Mouse (Mus musculus): ENCODE results near the gene Phf19. TPM values are rescaled to one million over a fixed set of nuclear protein-coding genes. Genes with fewer than 3 reads are reported as not detected.

Phf19 gene
- total and polyA plus RNA-seq, 3 experiments: 16.8 to 25.4 (median 20.5) TPM

GRCm38 (mm10) chr2:34958036-34958435 lies 44.2 kb upstream of the Phf19 start (continued):
- TF ChIP-seq MEF2A (IDR thresholded peaks at IDR 0.05; ENCODE audit: borderline replicate concordance, low read depth, low read length) (peak; percentile 42; the same call in 1 of the 2 replicates), JUN (IDR thresholded peaks at IDR 0.05; ENCODE audit: insufficient read depth, low read depth, low read length) (peak; percentile 64), ZNF384 (IDR thresholded peaks at IDR 0.05; ENCODE audit: low read depth, low read length) (peak; percentile 62; the same call in 1 of the 2 replicates)

- H3K36me3 ChIP-seq (replicated peaks in 1 of 2; ENCODE audit: control insufficient read depth in 1 of 2, insufficient read depth in 1 of 2, low read length in 1 of 2): peaks cover 13 to 34% of the 10 kb centered on the region in 2 experiments
- peak overlapping the region; percentile 70 to 84 (median 77) for H3K4me3 ChIP-seq (replicated peaks in 1 of 3; ENCODE audit: low read depth in 2 of 3, low read length in 2 of 3, poor library complexity in 1 of 3)
- peaks cover 4% of the 10 kb centered on the region for H3K9me3 ChIP-seq (replicated peaks; ENCODE audit: low read length)
- in situ Hi-C loops (cut with MboI; ENCODE audit: low pct_ligation_motif_present, low pct_unique_long_range_greater_than_20kb, low sequenced_read_pairs): no loop called here
- peaks cover 21 to 86% of the 10 kb centered on the region in 2 experiments for H3K4me1 ChIP-seq (ENCODE audit: control insufficient read depth in 1 of 2, insufficient read depth in 2 of 2)
- dilution Hi-C loops (cut with MboI; ENCODE audit: extremely low pct_ligation_motif_present, extremely low pct_unique_long_range_greater_than_20kb, low sequenced_read_pairs): no loop called here
- H3K79me2 ChIP-seq (replicated peaks; ENCODE audit: control insufficient read depth, extremely low read depth, insufficient read depth, poor library complexity, severe bottlenecking): peaks cover 38% of the 10 kb centered on the region
- peak overlapping the region; percentile 83 for H3K27ac ChIP-seq (ENCODE audit: insufficient read depth, low read depth)
- H3K4me2 ChIP-seq (ENCODE audit: insufficient read depth, low read depth, poor library complexity, severe bottlenecking): peak overlapping the region; percentile 76
- no peak for TF ChIP-seq MYC (IDR thresholded peaks at IDR 0.05; ENCODE audit: low read depth, low read length)
- TF ChIP-seq UBTF (IDR thresholded peaks at IDR 0.05; ENCODE audit: low read depth, low read length): 0 out of 2 replicates have a peak, but pooled peaks have one; percentile 77
- no peak for TF ChIP-seq HCFC1 (IDR thresholded peaks at IDR 0.05; ENCODE audit: low read depth, low read length)
- no peak for TF ChIP-seq JUND (conservative IDR thresholded peaks at IDR 0.05; ENCODE audit: low read depth, low read length)
- TF ChIP-seq SIN3A (IDR thresholded peaks at IDR 0.05; ENCODE audit: low read length): no peak; the same call in 1 of the 2 replicates
- no peak for TF ChIP-seq BHLHE40 (IDR thresholded peaks at IDR 0.05; ENCODE audit: low read depth, low read length)
- no peak for TF ChIP-seq MAFK (IDR thresholded peaks at IDR 0.05; ENCODE audit: insufficient replicate concordance, low read length)
- TF ChIP-seq MEF2A (IDR thresholded peaks at IDR 0.05; ENCODE audit: borderline replicate concordance, low read depth, low read length): no peak
- 0 out of 2 replicates have a peak, but pooled peaks have one; percentile 4 for TF ChIP-seq ZMIZ1 (IDR thresholded peaks at IDR 0.05; ENCODE audit: low read depth, low read length)
- TF ChIP-seq ELF1 (IDR thresholded peaks at IDR 0.05; ENCODE audit: low read depth, low read length): no peak
- TF ChIP-seq JUN (IDR thresholded peaks at IDR 0.05; ENCODE audit: insufficient read depth, low read depth, low read length): no peak
- TF ChIP-seq ZNF384 (IDR thresholded peaks at IDR 0.05; ENCODE audit: low read depth, low read length): no peak
- TF ChIP-seq MAX (IDR thresholded peaks at IDR 0.05; ENCODE audit: low read length): no peak
- no peak for TF ChIP-seq RAD21 (IDR thresholded peaks at IDR 0.05; ENCODE audit: low read depth, low read length)
- TF ChIP-seq ZKSCAN1 (IDR thresholded peaks at IDR 0.05; ENCODE audit: borderline replicate concordance, low read depth, low read length): no peak
- TF ChIP-seq CHD1 (IDR thresholded peaks at IDR 0.05; ENCODE audit: low read depth, low read length): peak; percentile 76; the same call in 1 of the 2 replicates
- 0 out of 2 replicates have a peak, but pooled peaks have one; percentile 1 for TF ChIP-seq TCF12 (IDR thresholded peaks at IDR 0.05; ENCODE audit: low read depth, low read length)
- TF ChIP-seq MAZ (IDR thresholded peaks at IDR 0.05; ENCODE audit: low read depth, low read length): 0 out of 2 replicates have a peak, but pooled peaks have one; percentile 8
- DNase-seq (ENCODE audit: extremely low read depth): no peak
- H3K27me3 ChIP-seq (replicated peaks): no peaks in the 10 kb centered on the region
- H3K9ac ChIP-seq (ENCODE audit: insufficient read depth, low read depth): peak overlapping the region; percentile 87
Observed at GRCm38 (mm10) chr2:34957405-34957804, 43.6 kb upstream of the Phf19 start.
